Mouse (Mus musculus) hindbrain, embryonic 11.5 days (tissue): Measurements from ENCODE around the gene Cks1b. TPM values are rescaled to one million over a fixed set of nuclear protein-coding genes. Genes with fewer than 3 reads are reported as not detected.
A peak's percentile ranks its signal among the peaks of the same experiment; 100 is the strongest.

Experiments used
- ATAC-seq: fragments of 200-750 bp; cut with Nextera tagmentation; 2 replicates; pipeline ENCODE4 v1.8.0; 2017; ENCODE audit warnings: mild to moderate bottlenecking, moderate TSS enrichment, moderate library complexity; ENCODE audit not compliant: low FRiP score
- DNase-seq: peaks from one replicate; pipeline ENCODE4 v3.0.0-alpha.2; 2015; ENCODE audit warnings: low spot score
- H3K27ac ChIP-seq: fragments of 300-500 bp; sonication (generic); 2 replicates; pipeline ENCODE4 v1.5.1; 2014; ENCODE audit warnings: mild to moderate bottlenecking, low read depth, low read length
- H3K27me3 ChIP-seq: fragments of 300-500 bp; sonication (generic); 2 replicates; pipeline ENCODE4 v1.6.1; 2014; ENCODE audit warnings: mild to moderate bottlenecking, low read length, moderate library complexity, mixed read lengths; ENCODE audit not compliant: control insufficient read depth, insufficient read depth
- H3K36me3 ChIP-seq: fragments of 300-500 bp; sonication (generic); 2 replicates; pipeline ENCODE4 v1.6.1; 2014; ENCODE audit warnings: mild to moderate bottlenecking, low read length, moderate library complexity, mixed read lengths; ENCODE audit not compliant: control insufficient read depth, insufficient read depth
- H3K4me1 ChIP-seq: fragments of 300-500 bp; sonication (generic); replicated peaks from 2 replicates; pipeline ENCODE4 v1.6.1; 2014; ENCODE audit warnings: low read length, mixed read lengths; ENCODE audit not compliant: control insufficient read depth, insufficient read depth
- H3K4me2 ChIP-seq: fragments of 300-500 bp; sonication (generic); replicated peaks from 2 replicates; pipeline ENCODE4 v1.6.1; 2014; ENCODE audit warnings: mild to moderate bottlenecking, low read depth, low read length
- H3K4me3 ChIP-seq: fragments of 300-500 bp; sonication (generic); 2 replicates; pipeline ENCODE4 v1.5.1; 2014; ENCODE audit warnings: low read depth, low read length
- H3K9ac ChIP-seq: fragments of 300-500 bp; sonication (generic); 2 replicates; pipeline ENCODE4 v1.6.1; 2014; ENCODE audit warnings: low read depth, low read length
- H3K9me3 ChIP-seq: fragments of 300-500 bp; sonication (generic); 2 replicates; pipeline ENCODE4 v1.6.1; 2016; ENCODE audit warnings: low read length; ENCODE audit not compliant: control insufficient read depth
- WGBS: fragments of 180-500 bp; shearing (Covaris S2); extraction: QIAGEN DNeasy Blood & Tissue Kit; methylation state at CpG from one replicate; pipeline ENCODE4 v1.1.7; 2014; 5-methylcytosine and 5-hydroxymethylcytosine counted together
- polyA plus RNA-seq: library from polyadenylated mRNA; unstranded; fragments of >200 nt; fragmentation: Nextera tagmentation; extraction: Ambion mirVana; gene quantifications from 2 replicates; pipeline ENCODE4 v1.2.1, GENCODE M21; 2014

Cks1b gene
- polyA plus RNA-seq, 1 experiment from 2014 or later: 411 TPM

DNA sequence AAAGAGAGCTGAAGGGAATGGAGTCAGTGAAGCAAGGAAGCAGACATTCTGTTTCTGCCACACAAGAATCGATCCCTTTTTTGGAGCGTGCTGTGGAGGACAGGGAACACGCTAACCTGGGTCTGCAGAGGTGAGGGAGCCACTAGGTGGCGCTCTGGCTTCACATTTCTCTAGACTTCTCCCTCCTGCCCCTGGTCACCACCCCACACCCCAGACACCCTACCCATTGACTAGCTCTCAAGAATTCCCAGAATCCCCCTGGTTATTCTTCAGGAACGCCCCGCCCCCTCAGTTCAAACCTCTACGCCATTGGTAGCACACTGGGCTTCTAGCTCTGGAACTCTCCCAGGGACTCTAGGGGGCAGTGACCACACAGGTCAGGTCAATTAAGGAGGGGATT is 31.4 kb upstream of the Cks1b start:
- ATAC-seq (peak; percentile 60; the same call in 1 of the 2 replicates), DNase-seq (peak; percentile 83)
- H3K4me1 ChIP-seq: no peaks in the 10 kb centered on the region
- H3K27me3 ChIP-seq: no peaks in the 10 kb centered on the region
- no peak overlapping the region for H3K27ac ChIP-seq
- no peak overlapping the region for H3K9ac ChIP-seq
- H3K9me3 ChIP-seq: no peaks in the 10 kb centered on the region
- H3K36me3 ChIP-seq: no peaks in the 10 kb centered on the region
- WGBS: 38% methylated on average over 7 of the region's 7 CpGs
- H3K4me2 ChIP-seq: no peak overlapping the region
- no peak overlapping the region for H3K4me3 ChIP-seq

DNA sequence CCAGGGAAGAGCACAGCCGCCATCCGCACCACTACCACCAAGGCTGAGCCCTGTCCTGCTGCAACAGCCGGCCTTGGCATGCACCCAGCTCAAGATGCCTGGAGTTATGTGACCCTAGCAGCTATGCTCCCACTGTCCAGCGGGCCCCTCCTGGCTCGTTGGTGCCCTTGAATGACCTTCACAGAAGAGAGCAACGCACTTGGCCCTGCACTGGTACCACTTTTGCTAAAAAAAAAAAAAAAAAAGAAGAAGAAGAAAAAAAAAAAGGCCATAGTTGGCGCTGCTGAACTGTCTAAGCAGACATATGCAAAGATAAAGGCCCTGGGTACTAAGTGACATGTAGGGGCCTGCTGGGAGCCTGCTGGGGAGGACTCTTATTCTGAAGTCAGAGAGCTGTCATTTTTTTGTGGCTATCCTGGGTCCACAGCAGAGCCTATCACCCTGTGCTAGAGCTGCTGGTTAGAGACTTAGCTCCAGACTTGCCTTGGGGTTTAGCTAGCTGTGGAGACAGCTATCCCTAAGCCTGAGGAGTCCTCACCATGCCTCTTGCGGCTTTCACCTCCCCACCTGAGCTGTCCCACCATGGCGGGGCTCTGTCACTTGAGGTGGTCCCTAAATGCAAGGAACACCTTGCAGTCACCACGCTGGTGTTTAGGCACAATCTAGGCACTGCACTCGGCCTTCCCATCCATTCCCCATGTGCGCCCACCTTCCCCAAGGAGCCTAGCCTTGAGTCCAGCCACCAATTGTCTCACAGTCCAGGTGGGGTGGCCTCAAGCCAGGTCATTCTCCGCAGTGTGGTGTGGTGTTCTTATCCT is 30.7 kb upstream of the Cks1b start:
- DNase-seq (no peak), ATAC-seq (no peak)
- H3K27me3 ChIP-seq: no peaks in the 10 kb centered on the region
- H3K27ac ChIP-seq: no peak overlapping the region
- no peak overlapping the region for H3K9ac ChIP-seq
- no peaks in the 10 kb centered on the region for H3K36me3 ChIP-seq
- no peak overlapping the region for H3K4me3 ChIP-seq
- no peak overlapping the region for H3K4me2 ChIP-seq
- 69% methylated on average over 13 of the region's 13 CpGs for WGBS
- no peaks in the 10 kb centered on the region for H3K9me3 ChIP-seq
- no peaks in the 10 kb centered on the region for H3K4me1 ChIP-seq

DNA sequence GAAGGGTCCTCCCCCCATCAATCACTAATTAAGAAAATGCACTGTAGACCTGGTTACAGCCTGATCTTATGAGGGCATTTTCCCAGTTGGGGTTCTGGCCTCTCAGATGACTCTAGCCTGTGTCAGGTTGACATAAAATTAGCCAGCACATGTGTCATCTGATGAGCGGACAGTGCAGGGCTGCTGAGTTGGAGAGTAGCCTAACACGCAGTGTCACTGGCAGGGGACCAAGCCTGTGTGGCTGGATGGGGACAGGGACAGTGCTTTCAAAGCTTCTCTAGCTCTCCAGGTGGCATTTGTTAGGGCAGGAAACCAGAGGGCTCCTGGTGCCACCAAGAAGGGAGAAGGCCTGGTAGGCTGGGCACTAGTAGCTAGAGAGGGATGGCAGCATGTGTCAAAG is 22.5 kb upstream of the Cks1b start:
- Histone ChIP-seq H3K27me3 (no peaks in the 10 kb centered on the region), H3K4me1 (peaks cover 6% of the 10 kb centered on the region), H3K4me2 (no peak overlapping the region), H3K4me3 (no peak overlapping the region), H3K36me3 (no peaks in the 10 kb centered on the region), H3K9ac (no peak overlapping the region), H3K27ac (no peak overlapping the region), H3K9me3 (no peaks in the 10 kb centered on the region)
- DNase-seq (no peak), ATAC-seq (no peak)
- WGBS: 87% methylated on average over 2 of the region's 2 CpGs

DNA sequence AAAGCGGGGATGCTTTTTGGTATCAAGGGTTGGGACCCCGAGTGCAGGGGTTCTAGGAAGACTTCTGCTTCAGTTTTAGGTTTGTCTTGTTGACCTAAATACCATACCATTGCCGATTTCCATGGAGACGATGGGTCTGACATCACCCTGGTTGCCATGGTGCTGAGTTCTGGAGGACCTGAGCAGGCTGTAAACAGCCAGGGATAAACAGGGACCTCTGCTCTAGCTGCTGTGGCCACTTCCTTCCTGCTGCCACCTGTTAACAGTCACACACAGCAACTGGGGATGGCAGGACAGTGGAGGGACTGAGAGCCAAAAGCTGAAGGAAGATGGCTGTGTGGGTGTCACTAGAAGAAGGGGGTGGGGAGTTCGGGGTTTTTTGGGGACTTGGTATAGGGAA is 19.1 kb upstream of the Cks1b start:
- peak; percentile 42 for DNase-seq
- Histone ChIP-seq H3K36me3 (peaks cover 7% of the 10 kb centered on the region; the same call in 1 of the 2 replicates), H3K27me3 (no peaks in the 10 kb centered on the region), H3K4me2 (peak overlapping the region; percentile 32), H3K9ac (no peak overlapping the region; the same call in 1 of the 2 replicates), H3K9me3 (no peaks in the 10 kb centered on the region), H3K4me1 (peaks cover 6% of the 10 kb centered on the region), H3K27ac (no peak overlapping the region), H3K4me3 (peak overlapping the region; percentile 30)
- no peak for ATAC-seq
- 28% methylated on average over 5 of the region's 5 CpGs for WGBS

DNA sequence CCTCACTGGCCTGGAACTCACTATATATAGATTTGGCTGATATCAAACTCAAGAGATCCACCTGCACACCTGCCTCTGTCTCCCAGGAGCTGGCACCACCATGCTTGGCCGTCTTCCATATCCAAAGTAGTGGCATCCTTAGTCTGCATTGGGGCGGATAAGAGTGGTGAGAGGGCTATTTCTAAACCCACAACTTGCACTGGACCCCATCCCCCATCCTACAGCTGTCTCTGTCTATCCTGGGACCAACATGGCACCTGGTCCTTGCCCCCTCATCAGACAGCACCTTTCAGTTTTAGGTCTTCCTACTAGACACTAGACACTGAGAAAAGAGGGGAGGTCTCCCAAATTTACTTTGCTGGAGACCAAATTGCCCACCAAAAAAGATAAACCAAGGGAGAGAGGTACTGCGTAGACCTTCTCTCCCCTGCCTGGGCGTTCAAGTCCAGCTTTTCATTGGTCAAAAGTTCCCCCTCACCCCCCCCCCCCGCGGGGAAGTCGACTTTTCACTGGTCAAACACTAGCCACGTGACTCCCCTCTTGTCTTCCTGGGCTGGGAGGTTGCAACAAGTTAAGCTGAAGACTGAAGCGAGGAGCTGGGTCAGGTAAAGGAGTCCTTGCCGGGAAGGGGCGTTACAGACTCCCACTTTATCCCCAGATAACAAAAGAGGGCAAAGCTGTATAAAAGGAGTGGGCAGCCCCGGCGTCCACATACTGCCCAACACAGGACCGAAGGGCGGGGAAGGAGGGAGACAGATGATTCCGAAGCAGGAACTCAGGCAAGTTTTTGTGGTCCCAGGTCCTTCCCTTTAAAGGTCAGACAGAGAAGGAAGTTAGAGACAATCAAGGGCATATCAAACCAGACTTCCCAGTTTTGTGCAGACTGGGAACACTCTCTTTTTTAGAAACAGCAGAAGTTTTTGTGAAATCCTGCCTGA is 18.3 kb upstream of the Cks1b start, which contains the start of gene Pbxip1:
TSS of gene Pbxip1 (plus strand) at position 531 of the 938 bp plus-strand sequence.
- no peak within 1 kb of the TSS for H3K27ac ChIP-seq
- peaks cover 7% of the 10 kb centered on the region for H3K4me1 ChIP-seq
- H3K4me2 ChIP-seq: peak within 1 kb of the TSS; percentile 32
- ATAC-seq (peak; percentile 82), DNase-seq (peak; percentile 78)
- WGBS: 5% methylated on average over 16 of the region's 16 CpGs
- H3K9me3 ChIP-seq: no peaks in the 10 kb centered on the region
- H3K4me3 ChIP-seq: peak within 1 kb of the TSS; percentile 30
- no peaks in the 10 kb centered on the region for H3K27me3 ChIP-seq
- peaks cover 7% of the 10 kb centered on the region; the same call in 1 of the 2 replicates for H3K36me3 ChIP-seq
- H3K9ac ChIP-seq: peak within 1 kb of the TSS; percentile 13; the same call in 1 of the 2 replicates

DNA sequence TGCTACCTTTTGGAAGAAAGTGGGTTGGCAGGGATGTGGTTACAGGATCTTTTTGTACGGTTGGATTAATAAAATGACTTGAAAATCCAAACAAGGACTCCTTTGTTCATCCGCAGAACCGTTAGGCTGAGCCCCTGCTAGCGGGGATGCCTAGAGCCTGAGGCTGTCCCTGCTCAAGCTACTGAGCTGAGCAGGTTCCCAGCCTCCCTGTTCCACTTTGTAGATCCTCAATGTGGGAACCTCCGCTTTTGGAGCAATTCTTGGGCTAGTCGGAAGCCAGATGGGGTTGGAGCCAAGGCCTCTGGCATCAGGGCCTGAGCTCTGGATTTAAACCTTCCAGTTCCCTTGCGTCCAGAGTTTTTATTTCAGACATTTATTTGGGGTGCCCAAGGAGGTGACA is 16.9 kb upstream of the Cks1b start:
- Histone ChIP-seq H3K36me3 (peaks cover 7% of the 10 kb centered on the region; the same call in 1 of the 2 replicates), H3K9ac (no peak overlapping the region), H3K4me2 (no peak overlapping the region), H3K4me1 (peaks cover 9% of the 10 kb centered on the region), H3K4me3 (no peak overlapping the region), H3K27ac (no peak overlapping the region), H3K9me3 (no peaks in the 10 kb centered on the region), H3K27me3 (no peaks in the 10 kb centered on the region)
- 71% methylated on average over 7 of the region's 7 CpGs for WGBS
- DNase-seq (no peak), ATAC-seq (no peak)

DNA sequence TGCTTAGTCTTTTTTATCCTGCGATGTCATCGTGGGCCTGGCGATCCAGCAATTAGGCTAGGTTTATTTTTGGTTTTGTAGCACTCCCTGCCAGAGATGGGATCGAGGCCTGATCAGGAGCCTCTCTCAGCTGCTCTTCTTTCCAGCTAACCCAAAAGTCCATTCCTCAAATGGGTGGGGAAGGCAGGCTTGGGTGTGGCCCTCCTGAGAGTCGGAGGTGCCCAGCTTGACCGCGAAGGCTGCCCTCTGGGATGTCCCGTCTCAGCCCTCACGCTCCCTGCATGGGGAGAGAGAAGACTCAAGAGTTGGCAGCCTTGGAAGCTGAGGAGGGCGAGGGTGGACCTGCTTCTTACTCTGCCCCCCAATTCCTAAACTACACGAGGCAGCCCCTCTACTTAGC is 16.3 kb upstream of the Cks1b start:
- Histone ChIP-seq H3K4me1 (peaks cover 9% of the 10 kb centered on the region), H3K36me3 (peaks cover 7% of the 10 kb centered on the region; the same call in 1 of the 2 replicates), H3K4me2 (no peak overlapping the region), H3K4me3 (no peak overlapping the region), H3K27ac (no peak overlapping the region), H3K9ac (no peak overlapping the region), H3K27me3 (no peaks in the 10 kb centered on the region), H3K9me3 (no peaks in the 10 kb centered on the region)
- 84% methylated on average over 11 of the region's 11 CpGs for WGBS
- DNase-seq (no peak), ATAC-seq (no peak)

DNA sequence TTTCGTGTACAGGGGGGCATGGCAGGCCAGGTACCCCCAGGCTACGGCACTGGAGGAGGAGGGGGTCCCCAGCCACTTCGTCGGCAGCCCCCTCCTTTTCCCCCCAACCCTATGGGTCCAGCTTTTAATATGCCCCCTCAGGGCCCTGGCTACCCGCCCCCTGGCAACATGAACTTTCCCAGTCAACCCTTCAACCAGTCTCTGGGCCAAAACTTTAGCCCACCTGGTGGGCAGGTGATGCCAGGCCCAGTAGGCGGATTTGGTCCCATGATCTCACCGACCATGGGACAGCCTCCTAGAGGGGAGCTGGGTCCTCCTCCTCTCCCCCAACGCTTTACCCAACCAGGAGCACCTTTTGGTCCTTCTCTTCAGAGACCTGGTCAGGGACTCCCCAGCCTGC is 14.4 kb upstream of the Cks1b start:
- no peak overlapping the region for H3K4me3 ChIP-seq
- no peaks in the 10 kb centered on the region for H3K9me3 ChIP-seq
- H3K4me2 ChIP-seq: no peak overlapping the region
- DNase-seq (no peak), ATAC-seq (no peak)
- H3K4me1 ChIP-seq: peaks cover 9% of the 10 kb centered on the region
- 97% methylated on average over 8 of the region's 8 CpGs for WGBS
- no peak overlapping the region for H3K27ac ChIP-seq
- H3K9ac ChIP-seq: no peak overlapping the region
- H3K27me3 ChIP-seq: no peaks in the 10 kb centered on the region
- H3K36me3 ChIP-seq: peaks cover 10% of the 10 kb centered on the region; the same call in 1 of the 2 replicates
